Mouse (Mus musculus) forebrain, postnatal 0 days (tissue): ENCODE results near the gene Tenm4. TPM values are rescaled to one million over a fixed set of nuclear protein-coding genes. Genes with fewer than 3 reads are reported as not detected.

Experiments used
- ATAC-seq: fragments of 200-750 bp; cut with Nextera tagmentation; 2 replicates; pipeline ENCODE4 v1.8.0; 2017; ENCODE audit warnings: mild to moderate bottlenecking, moderate library complexity
- DNase-seq: peaks from one replicate; pipeline ENCODE4 v3.0.0-alpha.2; 2015
- H3K27ac ChIP-seq: fragments of 300-500 bp; sonication (generic); 2 replicates; pipeline ENCODE4 v1.5.1; 2014; ENCODE audit warnings: low read depth, mild to moderate bottlenecking, antibody characterized with exemption, low read length, moderate library complexity, mixed read lengths
- H3K27me3 ChIP-seq: fragments of 300-500 bp; sonication (generic); 2 replicates; pipeline ENCODE4 v1.6.1; 2014; ENCODE audit warnings: mild to moderate bottlenecking, low read length, mixed read lengths; ENCODE audit not compliant: insufficient read depth
- H3K36me3 ChIP-seq: fragments of 300-500 bp; sonication (generic); 2 replicates; pipeline ENCODE4 v1.6.1; 2014; ENCODE audit warnings: mild to moderate bottlenecking, moderate library complexity; ENCODE audit not compliant: insufficient read depth
- H3K4me1 ChIP-seq: fragments of 300-500 bp; sonication (generic); 2 replicates; pipeline ENCODE4 v1.6.1; 2014; ENCODE audit warnings: antibody characterized with exemption; ENCODE audit not compliant: insufficient read depth
- H3K4me2 ChIP-seq: fragments of 300-500 bp; sonication (generic); 2 replicates; pipeline ENCODE4 v1.6.1; 2014; ENCODE audit warnings: low read depth, mild to moderate bottlenecking, moderate library complexity
- H3K4me3 ChIP-seq: fragments of 300-500 bp; sonication (generic); 2 replicates; pipeline ENCODE4 v1.5.1; 2014; ENCODE audit warnings: low read depth, low read length, mixed read lengths
- H3K9ac ChIP-seq: fragments of 300-500 bp; sonication (generic); 2 replicates; pipeline ENCODE4 v1.6.1; 2014; ENCODE audit warnings: mild to moderate bottlenecking
- H3K9me3 ChIP-seq: fragments of 300-500 bp; sonication (generic); 2 replicates; pipeline ENCODE4 v1.6.1; 2016; ENCODE audit warnings: low read length
- CTCF ChIP-seq: sonication (generic); IDR thresholded peaks from 2 replicates; pipeline ENCODE4 v1.5.1; 2016; ENCODE audit warnings: antibody characterized with exemption, control low read depth, low read depth
- WGBS: fragments of 180-500 bp; shearing (Covaris S2); extraction: QIAGEN DNeasy Blood & Tissue Kit; methylation state at CpG from one replicate; pipeline ENCODE4 v1.1.7; 2014; 5-methylcytosine and 5-hydroxymethylcytosine counted together
- polyA plus RNA-seq: library from polyadenylated mRNA; unstranded; fragments of >200 nt; fragmentation: Nextera tagmentation; extraction: Ambion mirVana; gene quantifications from 2 replicates; pipeline ENCODE4 v1.2.1, GENCODE M21; 2015
- total RNA-seq: library from RNA; depleted of rRNA; stranded (reverse); fragments of >200 nt; gene quantifications from 2 replicates; pipeline ENCODE4 v1.2.3, GENCODE M21; 2014

The Tenm4 gene
- total and polyA plus RNA-seq, 2 experiments from 2014 or later: 50.6 to 69.5 TPM

- H3K4me1 ChIP-seq: no peaks in the 10 kb centered on the region
- H3K9ac ChIP-seq: no peak overlapping the region
- DNase-seq (no peak), ATAC-seq (no peak)
- no peaks in the 10 kb centered on the region for H3K9me3 ChIP-seq
- no peak for TF ChIP-seq CTCF
- no peak overlapping the region for H3K27ac ChIP-seq
- H3K27me3 ChIP-seq: no peaks in the 10 kb centered on the region
- 43% methylated on average over 2 of the region's 2 CpGs for WGBS
- no peak overlapping the region for H3K4me3 ChIP-seq
- H3K36me3 ChIP-seq: no peaks in the 10 kb centered on the region
- H3K4me2 ChIP-seq: no peak overlapping the region
Observed at GRCm38 (mm10) chr7:96334361-96334760, 163.3 kb downstream of the Tenm4 start.

GRCm38 (mm10) chr7:96336376-96336775 is 165.3 kb downstream of the Tenm4 start:
- Histone ChIP-seq H3K4me3 (no peak overlapping the region), H3K4me2 (no peak overlapping the region), H3K4me1 (no peaks in the 10 kb centered on the region; the same call in 1 of the 2 replicates), H3K27me3 (no peaks in the 10 kb centered on the region), H3K9ac (no peak overlapping the region), H3K36me3 (no peaks in the 10 kb centered on the region), H3K27ac (no peak overlapping the region), H3K9me3 (no peaks in the 10 kb centered on the region)
- TF ChIP-seq CTCF: no peak
- no peak for ATAC-seq
- no peak for DNase-seq

GRCm38 (mm10) chr7:96340826-96341225 is 169.8 kb downstream of the Tenm4 start:
- no peak for TF ChIP-seq CTCF
- Histone ChIP-seq H3K36me3 (no peaks in the 10 kb centered on the region), H3K27me3 (no peaks in the 10 kb centered on the region), H3K27ac (0 out of 2 replicates have a peak overlapping the region, but pooled peaks have one; percentile 45), H3K4me3 (no peak overlapping the region), H3K9me3 (no peaks in the 10 kb centered on the region), H3K9ac (no peak overlapping the region), H3K4me2 (no peak overlapping the region), H3K4me1 (no peaks in the 10 kb centered on the region; the same call in 1 of the 2 replicates)
- WGBS: 69% methylated on average over 5 of the region's 5 CpGs
- ATAC-seq (peak; percentile 88), DNase-seq (peak; percentile 66)

- H3K9me3 ChIP-seq: no peaks in the 10 kb centered on the region
- no peaks in the 10 kb centered on the region; the same call in 1 of the 2 replicates for H3K4me1 ChIP-seq
- no peak overlapping the region for H3K4me2 ChIP-seq
- DNase-seq (no peak), ATAC-seq (no peak)
- no peak overlapping the region for H3K4me3 ChIP-seq
- no peak for TF ChIP-seq CTCF
- H3K9ac ChIP-seq: no peak overlapping the region
- 75% methylated on average over 2 of the region's 2 CpGs for WGBS
- H3K27ac ChIP-seq: no peak overlapping the region
- H3K27me3 ChIP-seq: no peaks in the 10 kb centered on the region
- no peaks in the 10 kb centered on the region for H3K36me3 ChIP-seq
Observed at GRCm38 (mm10) chr7:96341479-96341878, 170.4 kb downstream of the Tenm4 start.

- H3K27me3 ChIP-seq: no peaks in the 10 kb centered on the region
- H3K9ac ChIP-seq: no peak overlapping the region
- no peaks in the 10 kb centered on the region; the same call in 1 of the 2 replicates for H3K4me1 ChIP-seq
- TF ChIP-seq CTCF: no peak
- ATAC-seq (no peak), DNase-seq (no peak)
- H3K27ac ChIP-seq: no peak overlapping the region
- no peak overlapping the region for H3K4me3 ChIP-seq
- WGBS: 63% methylated on average over 6 of the region's 6 CpGs
- H3K9me3 ChIP-seq: no peaks in the 10 kb centered on the region
- H3K4me2 ChIP-seq: no peak overlapping the region
- H3K36me3 ChIP-seq: no peaks in the 10 kb centered on the region
Observed at GRCm38 (mm10) chr7:96342996-96343395, 171.9 kb downstream of the Tenm4 start.

- DNase-seq (no peak), ATAC-seq (no peak)
- no peak for TF ChIP-seq CTCF
- Histone ChIP-seq H3K4me2 (no peak overlapping the region), H3K4me3 (no peak overlapping the region), H3K4me1 (no peaks in the 10 kb centered on the region; the same call in 1 of the 2 replicates), H3K36me3 (no peaks in the 10 kb centered on the region), H3K9ac (no peak overlapping the region), H3K27me3 (no peaks in the 10 kb centered on the region), H3K27ac (no peak overlapping the region), H3K9me3 (no peaks in the 10 kb centered on the region)
- WGBS: 89% methylated on average over 2 of the region's 2 CpGs
Observed at GRCm38 (mm10) chr7:96343667-96344066, 172.6 kb downstream of the Tenm4 start.

- Histone ChIP-seq H3K4me1 (0 out of 2 replicates have a peak, but pooled peaks cover 7% of the 10 kb centered on the region), H3K9me3 (no peaks in the 10 kb centered on the region), H3K36me3 (no peaks in the 10 kb centered on the region), H3K27me3 (no peaks in the 10 kb centered on the region), H3K4me3 (no peak overlapping the region), H3K4me2 (no peak overlapping the region), H3K9ac (no peak overlapping the region), H3K27ac (no peak overlapping the region)
- TF ChIP-seq CTCF: no peak
- 56% methylated on average over 8 of the region's 8 CpGs for WGBS
- DNase-seq (no peak), ATAC-seq (no peak)
Observed at GRCm38 (mm10) chr7:96352671-96353070, 181.6 kb downstream of the Tenm4 start.
